Mouse (Mus musculus): ENCODE measurements around the gene Meis3. TPM values are rescaled to one million over a fixed set of nuclear protein-coding genes. Genes with fewer than 3 reads are reported as not detected.
A peak's percentile ranks its signal among the peaks of the same experiment; 100 is the strongest.

The Meis3 gene
- total RNA-seq (2021) = 10 to 100 TPM in 1 of 2 experiments, 1 to 10 TPM in 1; 9.5 to 11.7 TPM
- long read RNA-seq, experiment 1, transcript Meis3-201 (13 exons, 1,731 nt) = major isoform, 8 of 22 reads
- long read RNA-seq, experiment 1, transcript Meis3-202 (12 exons, 1,925 nt) = minor isoform, 6 of 22 reads
- long read RNA-seq, experiment 1, partial matches to known transcripts = 1 of 22 reads
- long read RNA-seq, experiment 1, other reads (novel, unspliced or antisense) = 6 of 22 reads
- long read RNA-seq, experiment 2, transcript Meis3-202 (12 exons, 1,925 nt) = minor isoform, 8 of 26 reads
- long read RNA-seq, experiment 2, transcript Meis3-201 (13 exons, 1,731 nt) = major isoform, 9 of 26 reads
- long read RNA-seq, experiment 2, partial matches to known transcripts = 2 of 26 reads
- long read RNA-seq, experiment 2, other reads (novel, unspliced or antisense) = 7 of 26 reads

GRCm38 (mm10) chr7:16174597-16175541 lies at the start of gene Meis3:
TSS of gene Meis3 (plus strand) at chr7:16175090.
- peak; percentile 34 to 59 for DNase-seq (ENCODE audit: low spot score in 2 of 2)

- DNase-seq (ENCODE audit: low spot score in 2 of 2) = no peak
These were observed 49.1 kb upstream of the Meis3 start for GRCm38 (mm10) chr7:16125829-16126228.

DNA sequence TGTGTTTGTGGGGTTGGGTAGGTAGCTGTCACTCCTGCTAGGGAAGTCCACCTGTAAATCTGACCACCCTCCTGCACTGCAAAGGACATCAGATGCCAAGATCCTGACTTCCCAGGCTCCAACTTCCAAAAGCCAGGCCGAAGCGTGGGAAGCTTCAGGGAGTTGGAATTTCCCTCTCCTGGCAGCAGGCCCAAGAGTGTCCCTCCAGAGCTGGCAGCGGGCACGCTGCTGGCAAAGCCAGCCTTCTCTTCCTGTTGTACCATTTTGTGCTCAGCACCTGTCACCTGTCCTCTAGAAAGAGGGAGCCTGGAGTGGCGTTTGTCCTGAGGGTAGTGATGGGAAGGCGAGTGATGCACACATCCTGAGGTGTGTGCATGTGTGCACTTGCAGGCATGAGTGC lies 46.5 kb upstream of the Meis3 start:
- no peak for DNase-seq (ENCODE audit: low spot score in 2 of 2)

DNA sequence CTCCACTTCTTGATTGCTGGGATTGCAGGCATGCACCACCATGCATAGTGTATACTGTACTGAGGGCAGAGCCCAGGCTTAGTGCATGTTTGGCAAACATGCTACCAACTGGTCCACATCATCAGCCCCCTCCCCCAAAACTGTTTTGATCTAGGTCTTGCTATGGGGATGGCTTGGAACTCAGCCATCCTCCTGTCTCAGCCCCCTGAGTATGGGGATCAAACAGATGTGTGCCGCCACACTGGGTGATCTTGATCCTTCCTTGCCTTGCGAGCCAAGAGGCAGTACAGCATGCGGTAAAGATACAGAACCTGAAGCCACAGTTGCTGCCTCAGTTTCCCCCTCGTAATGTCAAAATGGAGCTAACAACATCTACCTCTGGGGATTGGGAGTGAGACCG lies 46.0 kb upstream of the Meis3 start:
- DNase-seq (ENCODE audit: low spot score in 2 of 2) = no peak

DNA sequence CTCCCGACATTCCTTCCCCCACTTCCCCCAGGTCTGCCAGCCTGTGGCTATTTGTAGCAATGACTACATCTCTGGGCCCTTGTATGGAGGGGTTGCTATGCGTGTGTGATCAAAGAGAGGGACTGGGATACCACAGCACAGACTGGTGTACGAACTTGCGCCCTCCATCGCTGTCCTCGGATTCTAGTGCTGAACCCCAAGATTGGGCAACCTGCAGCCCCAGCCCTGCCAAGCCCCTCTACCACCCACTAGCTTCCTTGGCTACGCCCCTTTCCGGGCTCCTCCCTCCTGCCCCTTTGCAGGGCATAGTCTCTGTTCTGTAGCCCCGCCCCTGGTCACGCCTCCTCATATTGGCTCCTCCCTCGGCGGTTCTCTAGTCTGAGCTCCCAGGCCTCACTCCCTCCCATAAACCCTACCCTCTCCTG lies 45.5 kb upstream of the Meis3 start, which contains the start of gene Slc8a2:
TSS of gene Slc8a2 (plus strand) at position 406 of the 425 bp plus-strand sequence.
- DNase-seq (ENCODE audit: low spot score in 2 of 2) = peak in 1 of 2 experiments; percentile 57

DNA sequence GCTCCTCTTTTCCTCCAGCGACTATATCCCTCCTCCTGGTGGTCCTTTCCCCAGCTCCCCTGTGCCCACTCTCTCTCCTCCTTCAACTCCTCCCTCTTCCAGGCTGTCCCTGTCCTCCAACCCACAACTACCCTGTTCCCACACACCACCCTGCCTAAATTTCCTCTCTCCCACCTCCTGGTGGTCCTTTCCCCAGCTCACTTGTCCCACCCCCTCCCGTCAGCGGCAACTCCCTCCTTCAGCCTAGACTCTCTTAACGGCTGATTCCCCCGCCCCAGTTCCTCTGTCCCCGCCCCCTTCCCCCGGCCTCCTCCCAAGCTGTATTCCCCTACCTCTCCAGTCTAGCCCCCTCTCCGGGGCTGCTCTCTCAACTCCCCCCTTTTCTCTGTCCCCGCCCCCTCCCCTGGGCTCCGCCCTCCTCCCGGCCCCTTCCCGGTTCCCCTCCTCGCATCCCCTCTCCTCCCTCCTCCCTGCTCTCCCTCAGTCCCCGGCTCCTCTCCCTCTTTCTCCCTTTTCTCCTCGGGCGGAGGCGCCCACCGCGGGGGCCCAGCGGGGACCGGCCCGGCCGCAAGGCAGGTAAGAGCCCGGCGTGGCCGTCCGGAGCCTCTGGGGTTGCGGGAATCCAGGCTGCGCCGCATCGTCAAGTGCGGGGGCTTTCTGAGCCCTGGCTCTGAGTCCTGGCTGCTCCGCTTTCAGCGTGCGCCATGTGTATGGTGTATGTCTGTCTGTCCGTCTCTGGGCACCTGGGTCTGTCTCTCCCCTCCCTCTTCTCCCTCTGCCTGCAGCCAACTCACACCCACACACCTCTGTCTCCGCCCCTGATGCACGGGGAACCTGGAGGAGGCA lies 44.8 kb upstream of the Meis3 start:
- DNase-seq (ENCODE audit: low spot score in 2 of 2) = no peak

DNA sequence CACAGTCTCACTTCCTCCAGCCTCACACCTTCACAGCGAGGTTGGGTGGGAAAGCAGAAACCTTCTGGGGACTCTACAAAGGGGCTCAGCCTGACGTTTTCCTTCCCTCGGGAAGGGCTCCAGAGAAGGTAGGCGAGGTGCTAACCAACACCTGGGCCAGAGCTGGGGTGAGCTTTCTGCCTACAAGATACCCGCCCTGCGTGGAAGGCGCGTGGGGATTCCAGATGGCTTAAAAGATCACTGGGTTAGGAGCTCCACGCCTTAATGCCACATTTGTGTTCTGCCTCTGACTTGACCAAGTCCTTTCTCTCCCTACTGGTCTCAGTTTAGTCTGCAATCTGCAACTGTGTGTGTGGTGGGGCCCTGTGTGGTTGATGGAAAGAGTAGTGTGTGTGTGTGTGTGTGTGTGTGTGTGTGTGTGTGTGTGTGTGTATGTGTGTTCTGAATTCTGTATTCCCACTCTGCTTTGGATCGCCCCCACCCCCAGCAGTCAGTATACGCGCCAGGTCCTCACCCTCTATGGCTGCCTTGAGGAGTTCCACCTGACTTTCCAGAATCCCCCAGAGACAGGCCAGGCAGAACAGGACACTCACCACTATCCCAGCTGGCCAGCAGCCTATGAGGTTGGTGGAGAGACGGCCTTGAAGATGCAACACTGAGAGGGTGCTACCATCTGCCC lies 43.8 kb upstream of the Meis3 start:
- no peak for DNase-seq (ENCODE audit: low spot score in 2 of 2)

DNA sequence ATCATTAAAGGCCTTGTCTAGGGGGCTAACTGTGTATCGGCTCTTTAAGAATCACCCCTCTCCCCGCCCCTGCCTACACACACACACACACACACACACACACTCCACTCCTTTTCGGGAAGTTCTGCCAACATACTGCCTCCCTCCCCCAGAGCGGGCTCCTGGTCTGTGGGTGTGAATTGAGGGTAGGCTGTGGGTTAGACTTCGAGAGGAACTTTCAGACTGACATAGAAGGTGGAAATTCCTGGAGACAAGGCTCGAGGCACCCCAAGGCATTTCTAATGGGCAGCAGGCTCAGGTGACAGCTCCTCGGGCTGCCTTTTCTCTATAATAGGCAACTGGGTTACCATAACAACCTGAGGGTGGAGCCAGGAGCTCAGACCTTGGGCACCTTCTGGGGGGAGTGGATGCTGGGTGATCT lies 42.7 kb upstream of the Meis3 start:
- no peak for DNase-seq (ENCODE audit: low spot score in 2 of 2)

DNA sequence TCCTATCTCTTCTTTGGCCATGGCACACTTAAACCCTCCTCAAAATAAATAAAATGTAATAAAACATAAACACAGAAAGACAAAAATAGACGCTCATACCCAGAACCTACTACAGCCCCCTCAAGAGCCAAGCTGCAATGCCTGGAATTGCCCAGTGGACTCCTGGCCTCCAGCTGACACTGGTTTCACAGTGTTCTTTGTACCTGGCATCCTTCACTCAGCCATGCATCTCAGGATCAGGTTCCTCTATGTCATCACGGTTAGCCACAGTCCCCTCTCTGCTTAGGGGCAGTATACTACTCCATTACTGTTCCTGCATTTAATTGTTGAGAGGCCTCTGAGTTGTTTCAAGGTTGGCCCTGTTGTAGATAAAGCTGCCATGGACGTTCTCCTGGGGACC lies 42.0 kb upstream of the Meis3 start:
- DNase-seq (ENCODE audit: low spot score in 2 of 2) = no peak

DNA sequence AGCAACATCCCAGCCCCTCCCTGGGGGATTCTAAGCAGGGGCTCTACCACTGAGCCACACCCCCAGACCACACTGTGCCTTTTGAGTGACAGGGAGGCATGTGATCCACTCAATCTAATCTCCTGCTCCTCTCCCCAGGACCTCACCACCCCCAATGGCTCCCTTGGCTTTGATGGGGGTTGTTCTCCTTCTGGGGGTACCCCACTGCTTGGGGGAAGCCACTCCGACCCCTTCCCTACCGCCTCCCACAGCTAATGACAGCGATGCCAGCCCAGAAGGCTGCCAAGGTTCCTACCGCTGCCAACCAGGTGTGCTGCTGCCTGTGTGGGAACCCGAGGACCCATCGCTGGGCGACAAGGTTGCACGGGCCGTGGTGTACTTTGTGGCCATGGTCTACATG lies 41.2 kb upstream of the Meis3 start:
- DNase-seq (ENCODE audit: low spot score in 2 of 2) = no peak

- DNase-seq (ENCODE audit: low spot score in 2 of 2) = no peak
These were observed 39.9 kb upstream of the Meis3 start for GRCm38 (mm10) chr7:16134951-16135392.

- DNase-seq (ENCODE audit: low spot score in 2 of 2) = no peak
These were observed 28.1 kb upstream of the Meis3 start for GRCm38 (mm10) chr7:16146489-16147410.

DNA sequence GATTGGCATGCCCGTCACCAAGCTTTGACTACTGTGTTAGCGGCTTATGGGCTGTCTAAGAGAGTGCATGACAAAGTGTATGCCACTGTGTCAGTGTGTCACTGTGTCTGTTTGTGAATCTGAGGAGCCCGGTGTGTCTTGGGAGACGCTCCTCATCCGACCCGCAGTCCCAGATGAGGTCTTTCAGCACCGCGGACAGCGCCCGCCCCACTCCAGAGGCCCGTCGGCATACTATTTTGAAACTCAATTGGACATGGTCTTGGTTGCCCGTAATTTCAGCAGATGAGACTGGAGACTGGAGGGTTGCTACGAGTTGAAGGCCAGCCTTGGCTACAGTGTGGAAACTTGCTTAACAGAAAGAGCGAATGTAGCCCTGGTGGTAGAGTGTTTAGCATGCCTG lies 27.2 kb upstream of the Meis3 start:
- DNase-seq (ENCODE audit: low spot score in 2 of 2) = peak; percentile 61 to 76

DNA sequence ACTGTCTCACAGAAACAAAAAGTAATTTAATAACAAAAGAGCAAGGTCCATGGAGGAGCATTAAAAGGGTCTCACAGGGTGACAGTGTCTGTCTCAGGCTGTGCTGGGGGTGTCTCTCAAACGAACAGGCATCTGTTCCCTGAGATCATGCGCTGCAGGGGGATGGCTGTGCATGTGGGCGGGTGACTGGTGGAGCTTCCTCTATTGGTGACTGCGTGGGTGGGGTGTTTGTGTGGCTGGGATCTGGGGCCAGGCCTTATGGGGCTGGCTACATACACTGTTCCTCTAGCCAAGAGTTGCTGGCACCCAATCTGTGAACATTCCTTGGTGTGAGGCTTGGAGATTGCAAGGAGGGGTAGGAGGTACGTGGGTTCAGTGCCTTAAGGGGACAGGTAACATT lies 25.6 kb upstream of the Meis3 start:
- DNase-seq (ENCODE audit: low spot score in 2 of 2) = no peak

DNA sequence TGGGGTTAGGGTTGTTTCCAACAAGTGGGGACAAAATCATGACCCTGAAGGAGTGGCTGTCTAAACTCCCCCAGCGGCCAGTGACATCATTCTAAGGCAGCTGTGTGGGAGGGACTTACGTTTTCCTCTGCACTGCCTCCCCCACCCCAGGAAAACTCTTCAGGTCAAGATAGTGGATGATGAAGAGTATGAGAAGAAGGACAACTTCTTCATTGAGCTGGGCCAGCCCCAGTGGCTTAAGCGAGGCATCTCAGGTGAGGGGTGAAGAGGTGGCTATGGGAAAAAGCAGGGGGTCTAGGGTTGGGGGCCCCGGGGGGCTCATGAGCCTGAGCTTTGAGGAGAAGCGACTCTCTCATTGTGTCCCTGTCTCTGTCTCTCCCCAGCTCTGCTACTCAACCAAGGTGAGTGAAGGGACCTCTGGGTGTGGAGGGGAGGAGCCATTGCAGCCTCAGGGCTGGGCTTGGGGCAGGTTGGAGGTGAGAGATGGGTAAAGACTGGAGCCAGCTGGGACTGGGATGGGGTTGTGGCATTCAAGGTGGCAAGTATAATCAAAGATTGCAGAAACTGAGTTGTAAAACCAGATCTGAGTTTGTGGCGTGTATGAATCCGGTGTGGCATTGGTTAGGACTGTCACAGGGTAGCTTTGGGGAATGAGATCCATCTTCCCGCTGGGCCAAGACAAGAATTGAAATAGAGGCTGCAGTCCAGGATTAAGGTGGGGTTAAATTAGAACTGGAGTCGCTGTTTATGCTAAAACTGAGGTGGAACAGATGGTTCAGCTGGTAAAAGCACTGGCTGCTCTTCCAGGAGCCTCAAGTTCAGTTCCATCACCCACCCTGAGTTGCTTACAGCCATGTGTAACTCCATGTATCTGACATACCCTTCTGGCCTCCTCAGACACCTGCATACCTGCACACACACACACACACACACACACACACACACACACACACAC lies 24.4 kb upstream of the Meis3 start:
- no peak for DNase-seq (ENCODE audit: low spot score in 2 of 2)

DNA sequence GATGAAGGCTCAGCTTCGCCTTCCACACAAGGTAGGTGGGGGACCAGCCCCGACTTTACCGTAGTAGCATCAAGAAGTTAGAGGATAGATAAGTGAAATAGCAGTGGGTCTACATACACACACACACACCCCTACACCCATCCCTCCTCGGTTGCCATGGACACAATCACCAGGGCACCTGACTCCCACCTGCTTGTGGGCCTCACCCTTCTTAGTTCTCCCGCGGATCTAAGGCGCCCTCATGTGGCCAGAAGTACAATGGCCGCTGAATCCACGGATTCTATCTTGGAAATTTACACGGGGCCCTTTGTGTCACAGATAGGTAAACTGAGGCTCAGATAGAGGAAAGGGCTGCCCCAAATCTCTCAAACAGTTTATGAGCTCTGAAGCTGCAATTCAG lies 21.4 kb upstream of the Meis3 start:
- DNase-seq (ENCODE audit: low spot score in 2 of 2) = no peak

DNA sequence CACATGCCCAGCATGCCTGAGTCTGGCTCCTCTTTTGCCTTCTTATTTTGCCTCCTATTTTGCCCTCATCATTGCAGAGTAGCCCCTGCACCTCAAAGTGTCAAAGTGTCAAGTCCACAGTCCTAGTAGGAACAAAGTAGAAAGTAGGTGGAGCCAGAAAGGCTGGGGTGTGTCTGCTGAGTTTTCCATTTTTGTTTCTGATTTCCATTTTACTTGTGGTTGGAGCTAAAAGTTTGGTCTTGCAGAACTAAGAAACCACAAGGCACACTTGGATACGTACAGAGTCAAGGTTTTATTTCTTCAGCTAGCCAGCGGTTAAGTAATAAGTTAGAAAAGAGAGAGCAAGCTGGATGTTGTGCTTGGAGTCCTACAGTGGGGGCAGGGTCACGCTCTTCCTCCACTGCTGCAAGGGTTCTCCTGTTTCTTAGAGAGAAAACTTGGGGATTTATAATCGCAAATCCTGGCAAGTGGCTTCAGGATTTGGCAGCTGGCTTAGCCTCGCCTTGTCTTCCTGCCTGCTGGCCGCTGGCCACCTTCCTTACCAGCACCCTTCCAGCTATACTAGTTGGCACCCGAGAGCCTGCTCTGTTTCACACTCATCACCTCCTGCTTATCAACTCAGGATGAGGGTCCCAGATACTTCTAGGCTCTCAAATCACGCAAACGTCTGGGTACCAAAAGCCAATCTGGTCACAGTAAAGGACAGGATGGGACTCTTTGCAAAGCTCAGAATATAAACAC lies 19.6 kb upstream of the Meis3 start:
- no peak for DNase-seq (ENCODE audit: low spot score in 2 of 2)

All from gastrocnemius, postnatal 4 days (tissue).